Mouse (Mus musculus): Measurements from ENCODE around the gene Gabbr1.
"Not testable (repeated sequence)": the region's sequence is repeated elsewhere in the genome, so short reads cannot be mapped to it uniquely, and the experiment has no call there.

The Gabbr1 gene

GRCm38 (mm10) chr17:37045611-37046311 lies at the start of gene Gabbr1:
TSS of gene Gabbr1 (plus strand) at chr17:37045966.
- DNase-seq (ENCODE audit: low spot score in 2 of 2) = peak; percentile 20 to 53

- peak; percentile 37 to 78 for DNase-seq (ENCODE audit: low spot score in 2 of 2)
These were observed 48.6 kb upstream of the Gabbr1 start for GRCm38 (mm10) chr17:36997033-36997735.

- no peak for DNase-seq (ENCODE audit: low spot score in 2 of 2)
These were observed 47.3 kb upstream of the Gabbr1 start for GRCm38 (mm10) chr17:36998477-36998876.

GRCm38 (mm10) chr17:37000863-37001262 lies 44.9 kb upstream of the Gabbr1 start, which contains the start of gene Zfp57:
TSS of gene Zfp57 (plus strand) at chr17:37001163.
- DNase-seq (ENCODE audit: low spot score in 2 of 2) = no peak

GRCm38 (mm10) chr17:37002364-37003330 lies 43.1 kb upstream of the Gabbr1 start:
- DNase-seq (ENCODE audit: low spot score in 2 of 2) = no peak

GRCm38 (mm10) chr17:37003366-37003765 lies 42.4 kb upstream of the Gabbr1 start:
- no peak for DNase-seq (ENCODE audit: low spot score in 2 of 2)

- DNase-seq (ENCODE audit: low spot score in 2 of 2) = no peak
These were observed 37.6 kb upstream of the Gabbr1 start for GRCm38 (mm10) chr17:37008161-37008560.

- no peak for DNase-seq (ENCODE audit: low spot score in 2 of 2)
These were observed 36.2 kb upstream of the Gabbr1 start for GRCm38 (mm10) chr17:37009460-37010042.

GRCm38 (mm10) chr17:37011719-37012118 lies 34.0 kb upstream of the Gabbr1 start:
- no peak for DNase-seq (ENCODE audit: low spot score in 2 of 2)

GRCm38 (mm10) chr17:37012141-37012540 lies 33.6 kb upstream of the Gabbr1 start:
- DNase-seq (ENCODE audit: low spot score in 2 of 2) = no peak

GRCm38 (mm10) chr17:37016333-37016732 lies 29.4 kb upstream of the Gabbr1 start:
- DNase-seq (ENCODE audit: low spot score in 2 of 2) = no peak

- no peak for DNase-seq (ENCODE audit: low spot score in 2 of 2)
These were observed 27.4 kb upstream of the Gabbr1 start for GRCm38 (mm10) chr17:37018328-37018727.

- DNase-seq (ENCODE audit: low spot score in 2 of 2) = not testable (repeated sequence)
These were observed 26.5 kb upstream of the Gabbr1 start for GRCm38 (mm10) chr17:37019242-37019641.

GRCm38 (mm10) chr17:37022628-37023576 lies 22.9 kb upstream of the Gabbr1 start, which contains the start of gene Mog:
TSS of gene Mog (minus strand) at chr17:37023398.
- DNase-seq (ENCODE audit: low spot score in 2 of 2) = no peak

GRCm38 (mm10) chr17:37026425-37026824 lies 19.3 kb upstream of the Gabbr1 start:
- no peak for DNase-seq (ENCODE audit: low spot score in 2 of 2)

- DNase-seq (ENCODE audit: low spot score in 2 of 2) = no peak
These were observed 18.3 kb upstream of the Gabbr1 start for GRCm38 (mm10) chr17:37027486-37027885.

- DNase-seq (ENCODE audit: low spot score in 2 of 2) = no peak
These were observed 17.6 kb upstream of the Gabbr1 start for GRCm38 (mm10) chr17:37028212-37028611.

- DNase-seq (ENCODE audit: low spot score in 2 of 2) = peak in 1 of 2 experiments; percentile 72
These were observed 17.1 kb upstream of the Gabbr1 start for GRCm38 (mm10) chr17:37028683-37029120.

GRCm38 (mm10) chr17:37029162-37029561 lies 16.6 kb upstream of the Gabbr1 start:
- DNase-seq (ENCODE audit: low spot score in 2 of 2) = no peak

Measured in spleen, postnatal 10 days (tissue).